Mouse (Mus musculus): ENCODE data around the gene Taar5.

- TF ChIP-seq CTCF (IDR thresholded peaks at IDR 0.05; ENCODE audit: low read depth): no peak
- no peak for TF ChIP-seq EP300 (IDR thresholded peaks at IDR 0.05; ENCODE audit: low read depth)
Observed at GRCm38 (mm10) chr10:23986419-23986818, 15.9 kb downstream of the Taar5 start.

All from liver, embryonic 14.5 days (tissue).